Mouse (Mus musculus) left cerebral cortex, adult 11 months (tissue): ENCODE data around the gene Ddx55.
A peak's percentile ranks its signal among the peaks of the same experiment; 100 is the strongest.

Experiments used
- DNase-seq: peaks from one replicate; pipeline ENCODE4 v3.0.0; 2022; ENCODE audit warnings: low spot score

Gene Ddx55

GRCm38 (mm10) chr5:124552558-124553307 lies at the start of gene Ddx55:
Gene Ddx55 (plus strand): TSS chr5:124552864.
- peak; percentile 80 for DNase-seq

- DNase-seq, result peak; percentile 77
Measured at GRCm38 (mm10) chr5:124503742-124504141, 48.9 kb upstream of the Ddx55 start.

- no peak for DNase-seq
Measured at GRCm38 (mm10) chr5:124505235-124505634, 47.4 kb upstream of the Ddx55 start.

GRCm38 (mm10) chr5:124506731-124507359 lies 45.8 kb upstream of the Ddx55 start:
- no peak for DNase-seq

GRCm38 (mm10) chr5:124509200-124509599 lies 43.5 kb upstream of the Ddx55 start:
- no peak for DNase-seq

- DNase-seq, result no peak
Measured at GRCm38 (mm10) chr5:124509742-124510237, 42.9 kb upstream of the Ddx55 start.

GRCm38 (mm10) chr5:124510536-124511050 lies 42.1 kb upstream of the Ddx55 start:
- no peak for DNase-seq

- DNase-seq, result no peak
Measured at GRCm38 (mm10) chr5:124515789-124516188, 36.9 kb upstream of the Ddx55 start.

GRCm38 (mm10) chr5:124518648-124519047 lies 34.0 kb upstream of the Ddx55 start:
- DNase-seq, result peak; percentile 63

GRCm38 (mm10) chr5:124521588-124521987 lies 31.1 kb upstream of the Ddx55 start:
- no peak for DNase-seq

- no peak for DNase-seq
Measured at GRCm38 (mm10) chr5:124523032-124523431, 29.6 kb upstream of the Ddx55 start.

- DNase-seq, result no peak
Measured at GRCm38 (mm10) chr5:124524943-124525342, 27.7 kb upstream of the Ddx55 start.

GRCm38 (mm10) chr5:124528351-124528750 lies 24.3 kb upstream of the Ddx55 start:
- DNase-seq, result no peak

- no peak for DNase-seq
Measured at GRCm38 (mm10) chr5:124528791-124529190, 23.9 kb upstream of the Ddx55 start.

GRCm38 (mm10) chr5:124529191-124529651 lies 23.4 kb upstream of the Ddx55 start:
- no peak for DNase-seq

GRCm38 (mm10) chr5:124529697-124530096 lies 23.0 kb upstream of the Ddx55 start:
- no peak for DNase-seq

GRCm38 (mm10) chr5:124530655-124531582 lies 21.7 kb upstream of the Ddx55 start, which contains the start of gene Rilpl1:
Gene Rilpl1 (minus strand): TSS chr5:124531391.
- peak; percentile 62 for DNase-seq

- no peak for DNase-seq
Measured at GRCm38 (mm10) chr5:124531583-124531930, 21.1 kb upstream of the Ddx55 start.

- no peak for DNase-seq
Measured at GRCm38 (mm10) chr5:124532451-124532850, 20.2 kb upstream of the Ddx55 start.

GRCm38 (mm10) chr5:124535016-124535415 lies 17.6 kb upstream of the Ddx55 start:
- DNase-seq, result no peak

- no peak for DNase-seq
Measured at GRCm38 (mm10) chr5:124536776-124537175, 15.9 kb upstream of the Ddx55 start.
